Mouse (Mus musculus): ENCODE measurements around the gene Ptpdc1. TPM values are rescaled to one million over a fixed set of nuclear protein-coding genes. Genes with fewer than 3 reads are reported as not detected.
A peak's percentile ranks its signal among the peaks of the same experiment; 100 is the strongest.

Ptpdc1 gene
- polyA plus RNA-seq (2015; fragmentation: Nextera tagmentation; extraction: Ambion mirVana), result 1.4 and 1.9 TPM in 2 replicates

DNA sequence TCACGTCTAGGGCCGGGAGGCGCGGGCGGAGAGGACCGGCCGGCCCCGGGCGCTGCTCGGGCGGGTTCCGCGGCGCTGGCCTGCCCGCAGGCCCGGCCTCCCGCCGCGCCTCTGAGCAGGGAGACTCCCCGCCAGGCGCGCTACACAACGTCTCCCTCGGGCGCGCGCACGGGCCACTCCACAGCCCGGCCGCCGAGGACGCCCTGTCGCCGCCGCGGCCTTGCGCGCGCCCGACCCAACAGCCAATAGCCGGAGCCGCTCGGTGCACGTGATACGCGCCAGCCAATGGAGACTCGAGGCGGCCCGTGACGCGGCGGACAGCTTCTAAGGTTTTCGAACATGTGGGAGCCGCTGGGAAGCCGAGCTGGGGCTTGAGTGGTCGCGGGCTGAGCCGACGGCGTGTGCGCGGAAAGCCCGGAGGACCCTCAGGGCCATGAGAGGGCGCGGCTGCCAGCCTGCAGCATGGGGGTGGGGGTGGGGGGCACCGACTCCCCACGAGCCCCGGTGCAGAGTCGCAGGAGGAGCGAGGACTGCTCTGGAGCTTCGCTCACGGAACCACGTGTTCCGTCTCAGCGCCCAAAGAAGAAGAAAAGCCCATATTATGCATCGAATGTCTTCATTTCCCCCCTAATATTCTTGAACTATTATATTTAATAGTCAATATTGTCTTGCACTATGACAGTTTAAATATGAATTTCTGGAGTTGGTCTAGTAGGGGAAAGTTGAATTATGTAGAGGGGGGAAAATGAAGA is at the start of gene Ptpdc1:
Ptpdc1 (minus strand) TSS at position 232 of the 752 bp plus-strand sequence.
- DNase-seq (ENCODE audit: low spot score), result peak; percentile 91

DNA sequence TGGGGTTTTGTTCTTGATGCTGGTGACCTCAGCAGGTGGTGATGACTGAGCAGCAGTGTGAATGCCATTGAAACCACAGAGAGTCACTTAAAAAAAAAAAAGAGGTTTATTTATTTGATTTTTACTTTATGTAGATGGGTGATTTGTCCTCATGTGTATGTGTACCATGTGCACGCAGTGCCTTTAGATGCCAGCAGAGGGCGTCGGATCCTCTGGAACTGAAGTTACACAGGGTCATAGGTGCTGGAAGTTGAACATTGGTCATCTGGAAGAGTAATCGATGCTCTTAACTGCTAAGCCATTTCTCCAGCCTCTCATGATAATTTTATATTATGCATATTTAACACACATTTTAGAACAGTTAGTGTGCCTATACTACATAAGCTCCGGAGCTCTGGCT is 49.1 kb upstream of the Ptpdc1 start:
- no peak for DNase-seq (ENCODE audit: low spot score)

DNA sequence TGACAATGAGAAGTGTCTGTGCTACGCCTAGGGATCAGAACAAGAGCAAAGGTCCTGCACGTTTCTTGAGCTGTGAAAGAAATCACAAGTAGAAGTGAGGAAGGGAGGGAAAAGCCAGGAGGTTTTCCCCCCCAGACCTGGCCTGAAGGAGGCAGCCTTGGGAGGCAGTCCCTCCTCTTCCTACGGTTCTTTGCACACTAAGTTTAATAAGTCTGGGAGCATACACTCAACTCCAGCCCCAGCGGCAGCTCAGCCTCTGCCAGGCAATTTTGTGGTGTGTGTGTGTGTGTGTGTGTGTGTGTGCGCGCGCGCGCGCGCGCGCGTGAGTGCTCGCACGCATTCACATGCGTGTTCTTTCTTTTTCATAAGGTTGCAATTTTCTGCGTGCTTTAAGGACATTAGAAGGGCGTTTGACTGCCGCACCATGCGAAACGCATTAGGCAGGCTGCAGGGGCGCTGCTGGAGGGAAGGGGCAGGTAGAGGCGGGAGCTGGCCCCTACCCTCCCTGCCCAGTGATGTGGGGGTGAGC is 46.9 kb upstream of the Ptpdc1 start:
- no peak for DNase-seq (ENCODE audit: low spot score)

DNA sequence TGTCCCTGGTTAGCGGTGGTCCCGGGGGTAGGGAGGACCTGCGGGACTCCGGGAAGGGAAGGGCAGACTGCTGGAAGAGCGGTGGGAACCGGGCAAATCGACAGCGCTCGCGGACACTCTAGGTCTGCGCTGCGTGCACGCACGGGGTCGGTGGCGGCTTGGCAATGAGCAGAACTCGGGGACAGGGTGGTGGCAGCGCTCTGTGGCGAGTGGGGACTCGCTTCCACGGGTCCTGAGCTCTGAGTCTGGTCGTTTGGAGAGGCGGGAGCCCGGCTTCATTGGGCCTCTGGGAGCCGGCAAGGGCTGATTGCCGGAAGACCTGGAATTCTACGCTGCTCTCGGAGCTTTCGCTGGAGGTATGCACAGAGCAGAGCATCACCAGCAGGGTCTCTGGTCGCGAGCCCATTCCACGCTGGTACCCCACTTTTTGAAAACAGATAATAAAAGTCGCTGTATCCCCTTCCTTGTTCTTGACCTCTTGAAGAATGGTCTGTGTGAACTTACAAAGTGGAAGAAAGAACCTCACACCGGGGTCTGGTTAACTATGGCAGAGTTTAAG is 43.6 kb upstream of the Ptpdc1 start:
- no peak for DNase-seq (ENCODE audit: low spot score)

DNA sequence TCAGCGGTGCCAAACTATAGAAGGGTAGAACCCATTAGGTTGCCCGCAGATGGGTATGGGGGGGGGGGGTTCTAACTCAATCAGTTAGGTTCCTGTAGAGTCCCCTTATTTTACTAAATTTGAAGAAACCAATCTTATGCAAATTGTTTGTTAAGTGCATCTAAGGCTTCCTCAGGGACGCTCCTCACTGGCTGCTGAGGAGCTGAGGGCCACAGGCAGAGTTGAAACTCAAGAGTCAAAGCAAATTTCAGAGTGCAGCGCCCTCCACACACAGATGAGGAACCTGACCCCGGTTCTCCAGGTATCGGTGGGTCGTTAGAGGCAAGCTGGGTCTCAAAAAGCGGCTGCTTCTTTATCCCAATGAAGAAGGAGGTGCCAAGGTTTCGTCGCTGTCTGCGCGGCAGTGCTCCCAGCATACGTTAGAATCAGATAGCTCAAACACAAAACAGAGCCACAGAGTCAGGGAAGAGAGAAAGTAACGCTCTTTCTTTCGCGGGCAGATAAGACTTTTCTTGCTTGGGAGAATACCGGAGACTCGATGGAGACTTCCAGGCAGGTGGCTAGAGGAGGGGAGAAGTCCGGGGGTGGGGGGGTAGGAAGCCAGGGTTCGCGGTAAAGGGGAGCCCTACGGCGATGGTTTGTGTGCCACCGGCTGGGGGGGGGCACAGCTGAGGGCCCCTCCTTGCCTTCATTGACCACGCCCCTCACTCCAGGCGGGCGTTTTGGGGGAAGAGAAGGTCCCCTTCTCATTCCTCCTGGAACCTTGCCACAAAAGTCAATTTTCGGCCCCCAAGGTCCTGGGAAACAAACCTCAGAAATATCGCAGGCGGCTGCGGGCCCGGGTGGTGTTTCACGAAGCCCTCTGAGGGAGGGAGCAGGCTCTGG is 42.9 kb upstream of the Ptpdc1 start:
- DNase-seq (ENCODE audit: low spot score), result no peak

DNA sequence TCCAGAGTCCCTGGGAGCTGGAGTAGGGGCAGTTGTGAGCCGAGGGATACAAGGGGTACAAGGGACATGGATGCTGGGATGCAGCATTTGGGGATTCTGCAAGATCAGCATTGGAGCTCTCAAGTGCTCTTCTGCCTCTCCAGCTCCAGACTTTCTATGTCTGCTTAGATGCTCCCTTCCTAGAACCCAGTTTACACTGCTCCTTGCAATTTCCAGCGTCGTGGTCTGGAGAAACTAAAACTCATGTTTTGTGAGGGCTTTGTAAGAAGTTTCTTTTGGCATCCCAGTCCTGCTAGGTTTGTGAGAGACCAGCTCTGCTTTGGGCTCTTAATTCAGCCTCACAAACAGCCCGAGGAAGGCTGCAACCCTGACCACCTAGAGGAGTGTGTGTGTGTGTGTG is 42.0 kb upstream of the Ptpdc1 start:
- no peak for DNase-seq (ENCODE audit: low spot score)

DNA sequence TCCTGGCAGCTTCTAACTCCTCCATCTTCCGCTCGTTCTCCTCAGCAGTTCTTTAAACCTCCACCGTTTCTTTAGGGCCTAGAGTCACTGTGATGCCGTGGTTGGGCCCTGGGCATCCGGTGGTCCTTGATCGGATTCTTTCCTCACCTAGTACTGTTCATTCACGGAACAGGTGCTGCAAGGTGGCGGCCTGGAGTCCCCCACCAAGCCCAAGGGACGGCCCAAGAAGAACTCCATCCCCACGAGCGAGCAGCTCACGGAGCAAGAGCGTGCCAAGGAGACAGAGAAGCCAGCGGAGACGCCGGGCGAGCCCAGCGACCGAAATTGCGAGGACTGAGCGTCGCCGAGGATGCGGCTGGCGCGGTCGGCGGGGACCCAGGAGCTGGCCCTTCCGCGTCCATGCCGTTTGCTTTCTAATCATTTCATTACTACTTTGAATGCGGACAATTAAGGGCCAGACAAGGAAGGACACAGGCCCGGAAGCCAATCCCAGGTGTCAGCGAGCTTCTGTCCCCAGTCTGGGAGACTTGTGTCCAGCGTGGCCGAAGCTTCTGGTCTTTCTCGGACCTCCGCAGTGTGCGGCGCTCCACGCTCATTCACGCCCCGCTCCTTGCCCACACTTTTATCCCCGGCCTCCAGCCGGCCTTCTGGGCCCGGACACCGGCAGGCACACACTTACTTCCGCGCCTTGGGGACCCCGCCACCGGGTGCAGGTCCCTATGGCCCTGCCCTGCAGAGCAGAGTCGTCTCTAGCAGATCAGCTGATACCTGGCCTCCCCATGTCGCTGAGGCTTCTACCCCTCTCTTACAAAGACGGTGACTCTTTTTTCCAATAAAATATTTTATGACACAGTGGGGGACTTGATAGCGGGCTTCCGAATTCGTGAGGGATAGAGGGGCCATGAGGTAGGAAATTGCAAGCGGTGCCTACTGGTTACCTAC is 40.5 kb upstream of the Ptpdc1 start:
- DNase-seq (ENCODE audit: low spot score), result no peak

DNA sequence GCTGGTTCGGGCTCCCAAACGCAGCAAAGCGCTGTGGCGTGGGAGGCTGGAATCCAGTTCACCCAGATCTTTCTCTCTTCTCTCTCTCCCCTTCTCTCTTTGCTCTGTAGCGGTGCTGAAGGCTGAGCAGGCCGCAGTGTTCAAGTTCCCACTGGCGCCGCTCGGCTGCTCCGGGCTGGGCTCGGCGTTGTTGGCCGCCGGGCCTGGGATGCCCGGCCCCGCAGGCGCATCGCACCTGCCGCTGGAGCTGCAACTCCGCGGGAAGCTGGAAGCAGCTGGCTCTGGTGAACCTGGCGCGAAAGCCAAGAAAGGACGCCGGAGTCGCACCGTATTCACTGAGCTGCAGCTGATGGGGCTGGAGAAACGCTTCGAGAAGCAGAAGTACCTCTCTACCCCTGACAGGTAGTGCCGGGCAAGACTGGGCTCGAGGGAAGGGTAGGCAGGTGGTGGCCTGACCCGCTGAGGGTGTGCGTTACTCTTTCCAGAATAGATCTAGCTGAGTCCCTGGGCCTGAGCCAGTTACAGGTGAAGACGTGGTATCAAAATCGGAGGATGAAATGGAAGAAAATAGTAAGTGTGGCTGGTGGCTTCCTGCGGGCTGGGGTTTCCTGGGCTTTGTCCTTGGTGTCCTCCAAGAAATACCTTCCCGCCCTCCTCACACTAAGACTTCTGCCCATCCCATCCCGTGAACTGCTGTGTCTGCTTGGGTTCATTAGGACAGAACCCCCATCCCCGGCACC is 39.6 kb upstream of the Ptpdc1 start:
- DNase-seq (ENCODE audit: low spot score), result no peak

DNA sequence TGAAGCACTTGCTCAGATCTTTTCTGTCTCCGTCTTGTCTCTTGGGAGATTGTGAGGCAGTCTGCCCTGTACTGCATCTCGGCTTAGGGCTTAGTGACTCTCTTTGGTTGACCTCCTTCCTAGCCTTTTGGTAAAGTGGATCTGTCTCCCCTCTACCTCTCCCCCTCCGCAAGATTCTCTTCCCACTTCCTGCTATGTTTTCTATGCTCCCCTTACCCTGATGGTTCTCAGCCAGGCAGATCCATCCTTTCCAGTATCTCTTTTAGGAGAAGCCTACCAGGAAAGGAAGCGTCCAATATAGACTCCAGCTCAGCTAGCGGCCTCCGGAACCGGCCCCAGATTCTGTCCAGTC is 38.5 kb upstream of the Ptpdc1 start:
- no peak for DNase-seq (ENCODE audit: low spot score)

DNA sequence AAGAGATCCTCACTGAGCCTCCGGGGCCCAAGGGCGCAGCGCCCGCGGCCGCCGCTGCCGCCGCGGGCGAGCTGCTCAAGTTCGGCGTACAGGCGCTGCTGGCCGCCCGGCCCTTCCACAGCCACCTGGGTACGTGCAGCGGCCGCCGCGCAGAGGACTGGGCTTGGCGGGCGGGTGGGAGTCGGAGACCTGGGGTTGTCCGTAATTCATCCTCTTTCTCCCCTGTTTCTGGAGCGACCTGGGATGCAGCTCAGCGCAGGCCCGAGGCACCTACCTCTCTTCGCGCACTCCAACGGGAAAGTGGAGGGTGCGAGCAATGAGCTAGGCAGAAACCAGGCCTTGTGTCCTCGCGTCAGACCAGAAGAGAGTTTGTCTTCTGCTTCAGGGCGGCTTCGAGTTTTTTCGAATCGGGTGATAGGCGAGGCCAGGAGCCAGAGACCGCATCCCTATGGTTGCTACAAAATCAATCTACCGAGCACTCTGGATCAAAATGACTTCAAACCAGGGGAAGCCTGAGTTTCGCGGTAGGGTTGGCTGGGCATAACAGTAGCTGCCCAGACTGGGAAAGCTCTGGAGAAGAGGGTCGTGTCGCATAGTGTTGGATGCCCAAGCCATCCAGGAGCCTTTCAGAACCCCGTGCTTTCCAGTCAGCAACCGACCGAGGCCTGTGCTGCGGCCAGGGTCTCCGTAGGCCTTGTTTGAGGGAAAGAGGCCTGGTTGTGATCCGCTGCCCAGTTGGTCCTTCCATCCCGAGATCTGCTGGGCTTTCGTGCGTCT is 37.9 kb upstream of the Ptpdc1 start:
- DNase-seq (ENCODE audit: low spot score), result no peak

DNA sequence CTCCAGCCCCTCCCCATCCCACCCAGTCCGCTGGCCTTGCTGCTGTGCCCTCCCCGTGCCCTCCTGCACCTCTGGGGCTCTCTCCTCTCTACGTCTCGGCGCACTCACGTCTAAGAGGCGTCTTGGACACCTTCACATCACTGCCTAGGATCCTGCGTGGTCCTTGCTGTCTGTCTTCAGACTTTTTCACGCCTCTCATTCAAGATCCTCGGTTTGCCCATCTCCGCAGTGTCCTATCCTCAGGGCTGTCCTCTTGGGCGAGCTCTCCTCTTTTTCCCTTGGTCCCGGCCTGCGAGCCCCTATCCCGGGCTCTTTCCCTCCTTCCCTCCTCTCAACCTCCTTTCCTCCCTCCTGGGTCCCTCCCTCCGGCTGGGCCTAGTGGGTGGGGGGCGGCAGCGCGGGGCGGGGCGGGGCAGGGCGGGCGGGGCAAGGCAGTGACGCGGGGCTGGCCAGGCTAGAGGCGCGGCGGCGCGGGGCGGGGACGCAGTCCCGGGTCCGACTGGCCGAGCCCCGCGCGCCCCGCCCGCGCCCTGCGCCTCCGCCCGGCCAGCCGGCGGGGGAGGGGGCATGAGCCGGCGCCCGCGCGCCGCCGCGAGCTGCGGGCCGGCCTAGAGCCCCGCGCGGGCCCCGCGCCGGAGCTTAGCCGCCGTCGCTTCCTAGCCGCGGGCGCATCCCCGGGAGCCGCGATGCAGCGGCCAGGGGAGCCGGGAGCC is 37.1 kb upstream of the Ptpdc1 start, which contains the start of gene Barx1:
Barx1 (plus strand) TSS at position 568 of the 713 bp plus-strand sequence.
- DNase-seq (ENCODE audit: low spot score), result no peak

DNA sequence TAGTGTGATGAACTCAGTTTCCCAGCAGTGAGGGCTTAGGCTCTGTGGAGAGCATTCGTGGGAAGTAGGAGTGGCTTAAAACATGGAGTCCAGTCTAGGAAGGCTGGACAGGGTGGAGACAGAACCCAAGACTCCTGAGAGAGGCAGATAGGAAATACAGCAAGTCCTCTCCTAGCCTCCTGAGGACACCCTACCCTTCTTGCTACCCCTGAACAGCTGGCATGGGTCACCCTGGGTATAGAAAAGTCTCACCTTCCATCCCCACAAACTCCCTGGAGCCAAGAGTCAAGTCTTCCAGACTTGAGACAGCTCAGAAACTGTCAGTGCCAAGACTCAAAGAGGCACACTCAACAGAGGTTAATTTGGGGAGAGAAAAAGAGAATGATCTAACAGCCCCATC is 36.1 kb upstream of the Ptpdc1 start:
- DNase-seq (ENCODE audit: low spot score), result no peak

DNA sequence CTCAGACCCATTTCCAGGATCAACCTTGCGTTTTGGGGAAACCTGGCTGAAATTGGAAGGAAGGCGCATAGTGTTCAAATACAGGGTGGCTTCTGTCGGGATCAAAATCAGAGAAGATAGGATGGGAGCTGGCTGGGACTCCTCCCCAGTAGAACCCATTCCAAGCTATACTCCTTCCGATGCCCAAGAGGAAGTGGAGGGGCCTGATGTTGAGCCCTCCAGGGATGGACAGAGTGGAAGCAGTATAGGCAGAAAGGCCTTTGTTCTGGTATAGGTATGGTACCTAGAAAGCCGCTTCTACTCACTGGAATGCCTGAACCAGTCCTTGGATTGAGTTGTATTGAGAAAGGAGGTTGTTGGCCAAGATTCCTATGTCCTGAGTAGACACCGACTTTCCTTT is 35.3 kb upstream of the Ptpdc1 start:
- DNase-seq (ENCODE audit: low spot score), result no peak

DNA sequence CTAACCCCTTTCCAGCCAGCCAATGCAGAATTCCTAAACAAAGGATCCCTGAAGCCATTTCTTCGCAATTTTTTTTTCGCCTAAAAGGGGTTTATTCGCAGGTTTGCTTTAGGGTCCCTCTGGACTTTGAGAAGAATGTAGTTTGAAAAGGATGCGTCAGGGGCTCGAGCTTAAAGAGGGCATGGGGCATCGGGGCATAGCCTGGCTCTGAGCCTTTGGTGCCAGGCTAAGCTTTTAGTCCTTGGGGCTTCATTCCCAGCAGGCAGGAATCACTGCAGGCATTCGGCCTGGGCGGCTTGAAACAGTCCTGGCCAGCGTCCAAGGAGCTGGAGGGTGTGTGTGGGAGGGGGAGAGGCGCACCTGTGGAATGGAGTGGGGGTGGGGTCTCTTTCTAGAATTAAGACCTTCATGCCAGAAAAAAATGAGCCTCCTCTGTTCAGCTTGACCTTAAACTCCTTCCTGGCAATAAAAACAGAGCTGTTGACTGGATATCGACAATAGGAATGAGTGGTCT is 34.8 kb upstream of the Ptpdc1 start:
- no peak for DNase-seq (ENCODE audit: low spot score)

DNA sequence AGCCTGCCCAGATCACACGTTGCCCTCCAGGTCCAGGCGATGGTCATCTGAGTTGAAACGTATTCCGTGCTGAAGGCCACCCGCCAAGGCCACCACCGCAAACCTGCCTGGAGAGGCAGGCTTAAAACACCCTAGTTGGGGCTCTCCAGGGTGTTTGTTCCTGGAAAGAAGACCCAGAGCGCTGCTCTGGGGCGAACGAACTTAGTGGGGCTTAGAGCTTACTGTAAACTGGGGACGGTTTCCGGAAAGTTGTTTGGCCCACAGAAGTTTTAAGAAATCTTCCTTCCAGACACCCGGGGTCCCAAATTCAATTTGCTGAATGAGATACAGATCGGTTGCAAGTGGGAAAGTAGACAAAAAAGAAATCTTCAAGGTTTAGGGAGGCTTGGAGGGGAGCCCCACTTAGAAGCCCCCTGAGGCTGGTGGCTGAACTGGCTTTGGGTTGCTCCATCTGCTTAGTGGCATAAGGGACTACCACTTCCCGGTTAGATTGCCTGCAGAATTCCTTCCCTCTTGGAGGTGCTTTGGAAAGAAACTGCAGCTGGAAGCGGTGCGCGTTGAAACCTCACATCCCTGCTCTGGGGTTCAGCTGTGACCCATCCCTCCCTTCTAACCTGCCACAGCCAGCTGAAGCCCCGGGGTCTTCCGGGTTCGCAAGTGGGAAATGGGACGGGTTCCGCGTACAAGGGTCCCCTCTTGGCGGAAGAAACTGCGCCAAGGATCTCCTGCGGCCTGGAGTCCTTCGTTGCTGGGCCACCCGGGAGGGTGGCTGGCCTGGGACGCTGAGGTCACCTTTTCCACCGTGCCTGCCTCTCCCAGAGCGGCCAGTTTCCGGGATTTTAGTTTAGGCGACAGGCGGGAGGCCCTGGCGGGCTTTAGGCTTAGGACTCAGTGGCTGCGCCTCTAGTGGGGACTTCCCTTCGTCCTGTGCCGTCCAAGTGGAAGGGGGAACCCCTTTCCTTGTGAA is 34.1 kb upstream of the Ptpdc1 start:
- DNase-seq (ENCODE audit: low spot score), result no peak

DNA sequence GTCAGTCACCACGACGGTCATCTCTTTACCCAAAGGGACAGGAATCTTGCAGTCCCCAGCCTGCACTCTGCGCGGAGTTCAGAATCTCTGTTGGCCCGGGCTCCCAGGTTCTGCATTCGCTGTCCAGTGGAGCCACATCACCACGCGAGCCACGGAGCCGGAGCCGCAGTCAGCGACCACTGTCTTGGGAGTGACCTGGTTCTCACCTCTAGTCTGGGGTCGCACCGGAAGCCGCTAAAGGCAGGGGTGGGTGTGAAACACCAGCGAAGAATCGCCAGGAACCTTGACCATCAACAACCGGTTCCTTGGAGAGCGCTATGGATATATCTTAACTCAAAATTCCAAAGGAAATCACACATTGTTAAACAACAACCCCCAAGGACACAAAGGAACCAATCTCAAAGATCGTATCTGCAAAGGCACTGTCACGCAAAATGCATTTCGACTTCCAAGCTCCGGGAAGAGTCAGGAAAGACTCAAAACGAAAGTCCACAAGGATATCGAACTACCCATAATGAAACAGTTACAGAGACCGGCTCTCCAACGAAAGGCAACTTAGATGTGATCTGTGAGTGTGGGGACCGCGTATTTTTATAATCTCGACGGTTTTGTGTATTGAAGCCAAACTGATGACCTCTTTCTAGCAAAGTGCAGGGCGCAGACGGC is 33.3 kb upstream of the Ptpdc1 start:
- DNase-seq (ENCODE audit: low spot score), result no peak

DNA sequence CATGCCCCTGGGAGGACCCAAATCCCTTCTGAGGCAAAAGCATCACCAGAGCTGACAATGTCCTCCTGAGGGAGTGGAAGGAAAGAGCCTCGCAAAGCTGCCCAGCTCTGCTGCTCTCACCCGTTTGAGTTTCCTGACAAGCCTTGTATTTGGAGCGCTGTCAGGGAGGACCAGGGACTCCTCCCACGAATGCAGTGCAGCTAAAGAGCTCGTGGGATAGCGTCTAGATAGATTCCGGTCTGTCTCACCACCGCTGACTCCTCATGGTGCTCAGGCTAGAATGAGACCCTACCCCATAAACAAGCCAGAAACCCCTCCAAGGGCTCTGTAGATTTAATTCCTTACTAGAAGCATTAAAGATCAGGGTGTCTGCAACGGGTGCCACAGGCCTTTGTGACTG is 32.3 kb upstream of the Ptpdc1 start:
- DNase-seq (ENCODE audit: low spot score), result no peak
